Mouse (Mus musculus): ENCODE results near the gene Prtn3.

DNA sequence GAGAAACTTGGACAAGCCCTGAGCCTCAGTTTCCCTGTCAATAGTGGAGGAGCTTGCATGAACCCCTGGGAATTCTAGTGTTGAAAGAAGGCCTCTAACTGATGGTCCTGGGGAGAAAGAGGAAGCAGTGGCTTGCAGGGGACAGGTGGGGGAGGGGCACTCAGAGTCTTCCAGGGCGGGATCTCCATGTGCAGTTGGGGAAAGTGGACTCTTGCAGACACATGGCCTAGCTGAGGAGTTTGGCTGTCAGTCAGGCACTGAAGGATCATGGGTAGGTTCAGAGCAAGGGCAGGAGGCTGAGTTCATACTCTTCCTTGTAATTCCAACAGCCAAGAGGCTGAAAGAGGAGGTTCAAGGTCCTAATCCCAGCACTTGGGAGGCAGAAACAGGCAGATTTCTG, 2.9 kb downstream of the Prtn3 start:
- TF ChIP-seq POLR2A (IDR thresholded peaks at IDR 0.05; ENCODE audit: insufficient read length, low read depth) (no peak), MYOD1 (IDR thresholded peaks at IDR 0.05; ENCODE audit: control insufficient read depth in 1 of 3, insufficient read length in 2 of 3, low read depth in 2 of 3) (no peak), TCF3 (IDR thresholded peaks at IDR 0.05; ENCODE audit: insufficient read length, low read depth) (no peak), REST (IDR thresholded peaks at IDR 0.05; ENCODE audit: insufficient read depth, insufficient read length) (no peak), USF1 (IDR thresholded peaks at IDR 0.05; ENCODE audit: low read depth) (no peak), MAX (IDR thresholded peaks at IDR 0.05; ENCODE audit: low read depth) (no peak), TCF12 (IDR thresholded peaks at IDR 0.05; ENCODE audit: insufficient read depth, poor library complexity, severe bottlenecking) (no peak), MYOG (IDR thresholded peaks at IDR 0.05; ENCODE audit: control insufficient read depth in 1 of 3, insufficient read depth in 1 of 3, insufficient read length in 2 of 3, low read depth in 2 of 3) (no peak)

Data from myocyte (in vitro differentiated cells).